Mouse (Mus musculus) layer of hippocampus, postnatal 10 days (tissue): ENCODE measurements around the gene Exoc8. TPM values are rescaled to one million over a fixed set of nuclear protein-coding genes. Genes with fewer than 3 reads are reported as not detected.

Experiments
- DNase-seq, 2 experiments: peaks; one replicate each; pipeline ENCODE4 v3.0.0; 2021; ENCODE audit warnings: low spot score in 2 of 2
- total RNA-seq, 2 experiments: library from RNA; stranded (reverse); gene quantifications; 2 replicates each; pipeline ENCODE4 v1.2.3; 2021

Exoc8 gene
- total RNA-seq, 2 experiments from 2014 or later = 37.5 to 37.9 TPM

GRCm38 (mm10) chr8:124910349-124910748 lies 12.8 kb upstream of the Exoc8 start:
- DNase-seq = no peak

- DNase-seq = no peak
These were observed 12.4 kb upstream of the Exoc8 start for GRCm38 (mm10) chr8:124909936-124910335.

- no peak for DNase-seq
These were observed 8.0 kb upstream of the Exoc8 start for GRCm38 (mm10) chr8:124905482-124905881.

- no peak for DNase-seq
These were observed 5.7 kb upstream of the Exoc8 start for GRCm38 (mm10) chr8:124903198-124903597.

GRCm38 (mm10) chr8:124898251-124898905 lies 873 bp upstream of the Exoc8 start:
- DNase-seq = no peak

- DNase-seq = peak; percentile 70 to 78
These were observed 696 bp downstream of the Exoc8 start for GRCm38 (mm10) chr8:124896632-124897385.

- no peak for DNase-seq
These were observed 1.4 kb downstream of the Exoc8 start for GRCm38 (mm10) chr8:124896010-124896631.

- no peak for DNase-seq
These were observed 4.9 kb downstream of the Exoc8 start for GRCm38 (mm10) chr8:124892596-124892995.

GRCm38 (mm10) chr8:124888385-124888784 lies 9.1 kb downstream of the Exoc8 start:
- DNase-seq = no peak

- DNase-seq = no peak
These were observed 18.5 kb downstream of the Exoc8 start for GRCm38 (mm10) chr8:124878946-124879526.

GRCm38 (mm10) chr8:124878141-124878540 lies 19.4 kb downstream of the Exoc8 start:
- no peak for DNase-seq

- no peak for DNase-seq
These were observed 24.8 kb downstream of the Exoc8 start for GRCm38 (mm10) chr8:124872690-124873089.

GRCm38 (mm10) chr8:124872081-124872480 lies 25.4 kb downstream of the Exoc8 start:
- DNase-seq = no peak

GRCm38 (mm10) chr8:124871474-124871873 lies 26.0 kb downstream of the Exoc8 start:
- no peak for DNase-seq

- no peak for DNase-seq
These were observed 27.8 kb downstream of the Exoc8 start for GRCm38 (mm10) chr8:124869708-124870107.

GRCm38 (mm10) chr8:124867126-124867525 lies 30.4 kb downstream of the Exoc8 start:
- no peak for DNase-seq

GRCm38 (mm10) chr8:124866669-124867068 lies 30.8 kb downstream of the Exoc8 start:
- DNase-seq = no peak

GRCm38 (mm10) chr8:124863729-124864128 lies 33.8 kb downstream of the Exoc8 start:
- no peak for DNase-seq

- DNase-seq = no peak
These were observed 34.3 kb downstream of the Exoc8 start for GRCm38 (mm10) chr8:124863163-124863677.

GRCm38 (mm10) chr8:124862321-124863162 lies 35.0 kb downstream of the Exoc8 start, which contains the start of the genes Gnpat and 2810004N23Rik:
Gnpat (plus strand) TSS chr8:124863033.
2810004N23Rik (minus strand) TSS chr8:124863120.
- DNase-seq = peak; percentile 96

- DNase-seq = no peak
These were observed 37.3 kb downstream of the Exoc8 start for GRCm38 (mm10) chr8:124860188-124860587.
